Mouse (Mus musculus): ENCODE measurements around the gene Ndufb7.

- TF ChIP-seq CTCF (IDR thresholded peaks at IDR 0.05; ENCODE audit: low read depth, low read length) (no peak), EP300 (IDR thresholded peaks at IDR 0.05; ENCODE audit: insufficient read depth, low read depth, low read length) (no peak), POLR2A (IDR thresholded peaks at IDR 0.05; ENCODE audit: insufficient read depth, low read length) (no peak)
Observed at GRCm38 (mm10) chr8:83592682-83593081, 26.2 kb downstream of the Ndufb7 start.

Data from ES-Bruce4 (cell line).